ENCODE assay signal across 8 mouse cellular contexts in the genomic region with DNA sequence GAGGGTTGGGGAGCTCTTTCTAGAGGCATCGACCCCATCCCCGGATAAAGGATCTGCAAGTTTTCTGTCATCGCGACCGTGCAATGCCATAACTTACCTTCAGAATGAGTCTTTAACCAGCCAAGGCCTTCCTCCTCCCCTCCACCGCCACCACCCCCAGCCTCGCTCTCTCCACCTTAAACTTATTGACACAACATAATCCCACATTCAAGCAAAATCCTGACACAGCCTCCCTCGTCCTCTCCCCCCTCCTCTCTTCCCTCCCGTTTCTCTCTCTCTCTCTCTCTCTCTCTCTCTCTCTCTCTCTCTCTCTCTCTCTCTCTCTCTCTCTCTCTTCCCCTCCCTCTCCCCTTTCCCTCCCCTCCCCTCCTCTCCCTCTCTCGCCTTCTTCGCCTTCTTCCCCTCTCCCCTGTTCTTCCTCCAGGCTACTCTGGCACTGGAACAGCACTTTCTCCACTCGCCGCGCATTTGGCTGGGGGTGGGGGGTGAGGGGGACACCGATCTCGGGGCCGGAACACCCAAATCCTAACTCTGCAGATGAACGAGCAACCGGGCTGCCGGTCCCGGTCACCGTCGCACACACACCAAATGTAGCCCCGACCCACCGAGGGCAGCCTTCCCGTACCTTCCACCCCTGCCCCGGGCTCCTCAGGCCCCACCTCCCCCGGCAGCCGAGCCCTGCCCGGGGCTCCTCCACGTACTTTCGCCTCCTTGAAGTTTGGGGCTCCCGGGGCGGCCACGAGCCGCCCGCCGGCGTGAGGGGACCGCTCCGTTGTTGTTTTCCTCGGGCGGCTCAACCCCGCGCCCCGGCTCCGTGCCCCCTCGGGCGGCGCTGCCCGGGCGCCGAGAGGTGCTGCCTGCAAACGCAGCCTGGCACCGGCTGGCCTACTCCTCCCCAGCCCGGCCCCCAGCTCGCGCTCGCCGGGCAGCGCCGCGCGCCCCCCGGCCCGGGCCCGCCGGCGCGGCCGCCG. TPM values are rescaled to one million over a fixed set of nuclear protein-coding genes. Genes with fewer than 3 reads are reported as not detected.
DNase-seq lines count a peak whose midpoint lies in the region; ATAC-seq and TF ChIP-seq lines count a peak whose summit lies in the region.

No protein-coding gene starts in this region.

- H3K36me3 ChIP-seq in hindbrain, embryonic 12.5 days = no peaks in the 10 kb centered on the region
- H3K36me3 ChIP-seq in macrophage (ENCODE audit: inconsistent target) = no peaks in the 10 kb centered on the region

- TF ChIP-seq POLR2A in cerebellum, adult 2 months (IDR thresholded peaks at IDR 0.05; ENCODE audit: borderline replicate concordance, insufficient read depth, low read length) = no peak

- no peaks in the 10 kb centered on the region for H3K79me2 ChIP-seq in macrophage (ENCODE audit: inconsistent target)

- peak overlapping the region; percentile 100 for H3K4me2 ChIP-seq in hindbrain, embryonic 12.5 days (replicated peaks)

- peak overlapping the region; percentile 95 for H3K9ac ChIP-seq in hindbrain, embryonic 12.5 days

- H3K9me3 ChIP-seq in hindbrain, embryonic 12.5 days (replicated peaks) = no peaks in the 10 kb centered on the region

- WGBS in cerebellum, adult 2 months = 1% methylated on average over 72 of the region's 72 CpGs
- under 1% methylated on average over 64 of the region's 72 CpGs for WGBS in hindbrain, embryonic 12.5 days
- under 1% methylated on average over 68 of the region's 72 CpGs for WGBS in macrophage (ENCODE audit: missing documents)

- ATAC-seq in frontal cortex, adult (ENCODE audit: low TSS enrichment) = peak; percentile 53
- ATAC-seq in hindbrain, embryonic 12.5 days (ENCODE audit: low FRiP score) = peak; percentile 81

- DNase-seq in NIH3T3 (ENCODE audit: low read depth) = peak; percentile 63
- peak; percentile 51 to 76 for DNase-seq in cerebellum, adult 2 months
- peak; percentile 14 to 20 for DNase-seq in left cerebral cortex, adult 8-10 months (ENCODE audit: low spot score in 2 of 2)
- DNase-seq in right cerebral cortex, adult 18-20 months = peak; percentile 33
- peak; percentile 45 for DNase-seq in urinary bladder, postnatal 14 days (ENCODE audit: low spot score)

- H3K4me1 ChIP-seq in cerebellum, adult 2 months (ENCODE audit: control insufficient read depth, insufficient read depth, low read length) = peaks cover 3% of the 10 kb centered on the region; the same call in 1 of the 2 replicates
- peaks cover 5% of the 10 kb centered on the region; the same call in 1 of the 2 replicates for H3K4me1 ChIP-seq in hindbrain, embryonic 12.5 days

- 0 out of 2 replicates have a peak overlapping the region, but pooled peaks have one; percentile 63 for H3K27ac ChIP-seq in cerebellum, adult 2 months (ENCODE audit: insufficient read depth, low read length)
- peak overlapping the region; percentile 97 for H3K27ac ChIP-seq in hindbrain, embryonic 12.5 days
- H3K27ac ChIP-seq in macrophage = peak overlapping the region; percentile 50

- no peaks in the 10 kb centered on the region for H3K27me3 ChIP-seq in cerebellum, adult 2 months (ENCODE audit: control insufficient read depth, insufficient read depth, low read length)
- H3K27me3 ChIP-seq in hindbrain, embryonic 12.5 days = no peaks in the 10 kb centered on the region

- TF ChIP-seq CTCF in cerebellum, adult 2 months (IDR thresholded peaks at IDR 0.05; ENCODE audit: borderline replicate concordance, insufficient read depth, low read depth, low read length) = no peak

- H3K4me3 ChIP-seq in cerebellum, adult 2 months (replicated peaks; ENCODE audit: insufficient read depth, low read depth, low read length) = peak overlapping the region; percentile 93
- peak overlapping the region; percentile 96 for H3K4me3 ChIP-seq in hindbrain, embryonic 12.5 days
- H3K4me3 ChIP-seq in macrophage (ENCODE audit: inconsistent target) = peak overlapping the region; percentile 77

RNA-seq across cellular contexts. Expression of a gene that starts 0.9 kb away (rescaled TPM):
- polyA plus RNA-seq in cerebellum, adult 2 months (2012; rRNA removed) = 11.8 and 12.0 TPM in 2 replicates
- 38.1 and 41.0 TPM in 2 replicates for polyA plus RNA-seq in hindbrain, embryonic 12.5 days (2016; fragmentation: Nextera tagmentation; extraction: Ambion mirVana)
- 10 to 100 TPM; 23.5 to 28.2 (median 25.4) TPM for total RNA-seq in left cerebral cortex, adult 8-10 months (2022)
- 100 to 1,000 TPM in 23 of 26 experiments, 10 to 100 TPM in 3; 52.6 to 207 (median 123) TPM for total RNA-seq in macrophage (2018; cell fraction: chromatin; rRNA removed)
- total RNA-seq in macrophage (2018; cell fraction: cytosol; rRNA removed) = 10 to 100 TPM; 36.9 to 54.8 (median 45.9) TPM
- total RNA-seq in macrophage (2018; cell fraction: nucleus; rRNA removed) = 100 to 1,000 TPM in 4 of 26 experiments, 10 to 100 TPM in 22; 61.0 to 218 (median 82.0) TPM
- 17.5 to 23.0 TPM (median 17.8 TPM) in 3 replicates for polyA plus RNA-seq in macrophage (2018)

Comparison
In these comparisons a context has a peak if more than half of its experiments do, and no peak if none do; other contexts are left out.
1. Peak in every context shown above with its lines: DNase-seq, ATAC-seq, H3K4me3 ChIP-seq and H3K27ac ChIP-seq.